Mouse (Mus musculus) hindbrain, embryonic 16.5 days (tissue): ENCODE measurements around the gene Sys1. TPM values are rescaled to one million over a fixed set of nuclear protein-coding genes. Genes with fewer than 3 reads are reported as not detected.

Experiments used
- ATAC-seq: fragments of 200-750 bp; cut with Nextera tagmentation; 2 replicates; pipeline ENCODE4 v1.8.0; 2017; ENCODE audit warnings: moderate TSS enrichment, moderate library complexity
- H3K27ac ChIP-seq: fragments of 300-500 bp; sonication (generic); 2 replicates; pipeline ENCODE4 v1.5.1; 2014; ENCODE audit warnings: low read depth, mild to moderate bottlenecking, control low read depth, low read length, moderate library complexity
- H3K27me3 ChIP-seq: fragments of 300-500 bp; sonication (generic); replicated peaks from 2 replicates; pipeline ENCODE4 v1.6.1; 2014; ENCODE audit warnings: low read length; ENCODE audit not compliant: control insufficient read depth, insufficient read depth
- H3K36me3 ChIP-seq: fragments of 300-500 bp; sonication (generic); 2 replicates; pipeline ENCODE4 v1.6.1; 2014; ENCODE audit warnings: mild to moderate bottlenecking, low read length, moderate library complexity, mixed read lengths; ENCODE audit not compliant: control insufficient read depth, insufficient read depth
- H3K4me1 ChIP-seq: fragments of 300-500 bp; sonication (generic); 2 replicates; pipeline ENCODE4 v1.6.1; 2014; ENCODE audit warnings: low read depth, low read length; ENCODE audit not compliant: control insufficient read depth, insufficient read depth
- H3K4me2 ChIP-seq: fragments of 300-500 bp; sonication (generic); 2 replicates; pipeline ENCODE4 v1.6.1; 2014; ENCODE audit warnings: mild to moderate bottlenecking, low read length, control low read depth, moderate library complexity
- H3K4me3 ChIP-seq: fragments of 300-500 bp; sonication (generic); 2 replicates; pipeline ENCODE4 v1.5.1; 2014; ENCODE audit warnings: mild to moderate bottlenecking, low read length, control low read depth, moderate library complexity
- H3K9ac ChIP-seq: fragments of 300-500 bp; sonication (generic); 2 replicates; pipeline ENCODE4 v1.6.1; 2014; ENCODE audit warnings: low read depth, mild to moderate bottlenecking, control low read depth, low read length, moderate library complexity
- H3K9me3 ChIP-seq: fragments of 300-500 bp; sonication (generic); 2 replicates; pipeline ENCODE4 v1.6.1; 2014; ENCODE audit warnings: mild to moderate bottlenecking, low read length, moderate library complexity; ENCODE audit not compliant: control insufficient read depth
- WGBS: fragments of 180-500 bp; shearing (Covaris S2); extraction: QIAGEN DNeasy Blood & Tissue Kit; methylation state at CpG from one replicate; pipeline ENCODE4 v1.1.7; 2014; 5-methylcytosine and 5-hydroxymethylcytosine counted together
- polyA plus RNA-seq: library from polyadenylated mRNA; unstranded; fragments of >200 nt; fragmentation: Nextera tagmentation; extraction: Ambion mirVana; gene quantifications from 2 replicates; pipeline ENCODE4 v1.2.1, GENCODE M21; 2015

Gene Sys1
- polyA plus RNA-seq, 1 experiment from 2014 or later: 89.7 TPM

GRCm38 (mm10) chr2:164438257-164438656 lies 18.5 kb upstream of the Sys1 start:
- Histone ChIP-seq H3K4me2 (no peak overlapping the region), H3K27me3 (peaks cover 13% of the 10 kb centered on the region), H3K4me1 (peaks cover 17% of the 10 kb centered on the region), H3K36me3 (no peaks in the 10 kb centered on the region), H3K27ac (no peak overlapping the region), H3K9me3 (no peaks in the 10 kb centered on the region), H3K4me3 (no peak overlapping the region), H3K9ac (no peak overlapping the region)
- 77% methylated on average over 8 of the region's 8 CpGs for WGBS
- ATAC-seq: no peak

DNA sequence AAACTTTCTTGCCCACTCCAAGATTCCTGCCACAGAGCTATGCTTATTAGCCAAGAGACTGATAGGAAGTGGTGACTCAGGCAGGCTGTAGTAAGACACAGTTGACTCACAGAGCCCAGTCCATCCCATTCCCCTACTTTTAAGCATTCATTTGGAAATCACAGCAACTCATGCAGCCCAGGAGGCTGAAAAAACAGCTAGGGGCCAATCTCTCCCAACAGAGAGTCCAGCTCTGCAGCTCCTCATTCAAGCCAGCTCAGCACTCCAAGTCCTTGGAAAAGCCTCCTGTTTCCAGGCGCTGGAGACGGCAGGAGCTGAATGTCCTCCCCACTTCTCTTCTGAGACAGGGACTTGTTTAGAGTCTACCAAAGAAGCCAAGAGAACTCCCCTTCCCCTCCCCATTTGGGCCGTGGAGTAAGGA lies 17.8 kb upstream of the Sys1 start:
- no peak overlapping the region for H3K4me3 ChIP-seq
- no peak for ATAC-seq
- no peak overlapping the region for H3K9ac ChIP-seq
- H3K4me1 ChIP-seq: peaks cover 21% of the 10 kb centered on the region
- no peak overlapping the region for H3K27ac ChIP-seq
- H3K27me3 ChIP-seq: peaks cover 13% of the 10 kb centered on the region
- H3K4me2 ChIP-seq: no peak overlapping the region
- 73% methylated on average over 3 of the region's 3 CpGs for WGBS
- no peaks in the 10 kb centered on the region for H3K9me3 ChIP-seq
- no peaks in the 10 kb centered on the region for H3K36me3 ChIP-seq

GRCm38 (mm10) chr2:164440314-164440713 lies 16.4 kb upstream of the Sys1 start:
- Histone ChIP-seq H3K9ac (no peak overlapping the region), H3K4me1 (peaks cover 21% of the 10 kb centered on the region), H3K9me3 (no peaks in the 10 kb centered on the region), H3K27me3 (peaks cover 13% of the 10 kb centered on the region), H3K4me2 (no peak overlapping the region), H3K27ac (no peak overlapping the region), H3K4me3 (no peak overlapping the region), H3K36me3 (no peaks in the 10 kb centered on the region)
- 83% methylated on average over 5 of the region's 5 CpGs for WGBS
- ATAC-seq: no peak

DNA sequence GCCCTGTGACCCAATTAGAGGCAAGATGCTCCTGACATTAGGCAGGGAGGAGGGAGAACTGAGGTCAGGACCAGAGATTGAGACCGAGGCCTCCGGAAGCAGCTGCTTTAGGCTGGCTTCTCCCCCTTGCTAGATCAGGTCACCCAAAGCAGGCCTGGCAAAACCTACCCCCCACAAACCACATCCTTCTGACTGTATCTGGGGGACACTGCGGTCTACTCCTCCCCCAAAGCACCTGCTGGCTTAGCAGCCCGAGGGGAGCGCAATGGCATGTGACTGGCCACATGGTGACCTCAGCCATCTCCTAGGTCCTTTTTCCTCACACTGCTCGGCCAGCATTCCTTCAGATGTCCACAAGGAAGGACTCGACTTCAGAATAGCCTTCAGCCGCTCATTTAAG lies 15.6 kb upstream of the Sys1 start:
- H3K4me2 ChIP-seq: peak overlapping the region; percentile 28; the same call in 1 of the 2 replicates
- WGBS: 34% methylated on average over 8 of the region's 8 CpGs
- H3K9me3 ChIP-seq: no peaks in the 10 kb centered on the region
- no peaks in the 10 kb centered on the region for H3K36me3 ChIP-seq
- H3K27me3 ChIP-seq: peaks cover 13% of the 10 kb centered on the region
- no peak overlapping the region for H3K4me3 ChIP-seq
- no peak overlapping the region for H3K9ac ChIP-seq
- peaks cover 21% of the 10 kb centered on the region for H3K4me1 ChIP-seq
- H3K27ac ChIP-seq: no peak overlapping the region
- ATAC-seq: no peak

- WGBS: 29% methylated on average over 7 of the region's 7 CpGs
- Histone ChIP-seq H3K9ac (peak overlapping the region; percentile 27; the same call in 1 of the 2 replicates), H3K36me3 (no peaks in the 10 kb centered on the region), H3K27ac (no peak overlapping the region), H3K9me3 (no peaks in the 10 kb centered on the region), H3K4me2 (peak overlapping the region; percentile 95), H3K27me3 (peaks cover 13% of the 10 kb centered on the region), H3K4me3 (no peak overlapping the region; the same call in 1 of the 2 replicates), H3K4me1 (peaks cover 21% of the 10 kb centered on the region)
- ATAC-seq: no peak
Observed at GRCm38 (mm10) chr2:164441731-164442130, 15.0 kb upstream of the Sys1 start.

GRCm38 (mm10) chr2:164442315-164443050 lies 14.3 kb upstream of the Sys1 start:
- no peaks in the 10 kb centered on the region for H3K36me3 ChIP-seq
- H3K4me2 ChIP-seq: peak overlapping the region; percentile 95
- peak; percentile 41 for ATAC-seq
- H3K4me1 ChIP-seq: peaks cover 21% of the 10 kb centered on the region
- H3K9me3 ChIP-seq: no peaks in the 10 kb centered on the region
- peaks cover 13% of the 10 kb centered on the region for H3K27me3 ChIP-seq
- no peak overlapping the region; the same call in 1 of the 2 replicates for H3K27ac ChIP-seq
- peak overlapping the region; percentile 68 for H3K9ac ChIP-seq
- peak overlapping the region; percentile 55 for H3K4me3 ChIP-seq
- 3% methylated on average over 29 of the region's 29 CpGs for WGBS

- 0% methylated on average over 20 of the region's 26 CpGs for WGBS
- ATAC-seq: peak; percentile 92
Observed at GRCm38 (mm10) chr2:164443051-164443437, 13.7 kb upstream of the Sys1 start.

DNA sequence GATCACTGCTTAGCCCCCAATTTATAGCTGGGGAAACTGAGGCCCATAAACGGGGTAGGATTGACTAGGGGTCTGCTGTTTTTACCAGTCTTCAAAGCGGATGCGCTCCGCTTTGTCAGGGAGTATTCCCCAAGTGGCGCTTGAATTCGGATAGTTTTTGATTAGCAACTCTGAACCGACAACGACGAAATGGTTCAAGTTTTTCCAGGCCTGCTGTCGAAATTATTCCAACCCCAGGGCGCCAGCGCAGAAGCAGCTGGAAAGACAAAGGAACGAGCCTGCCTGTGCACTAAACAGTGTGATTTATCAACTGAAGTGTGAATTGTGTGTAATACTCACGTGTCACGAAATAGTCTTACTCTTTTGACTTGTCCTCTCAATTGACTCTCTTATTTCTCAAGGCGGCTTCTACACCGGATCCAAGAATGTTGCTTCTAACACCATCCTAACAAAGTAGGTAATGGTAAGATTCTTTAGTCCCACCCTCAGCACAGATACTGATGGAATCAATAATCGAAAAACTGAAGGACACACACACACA lies 13.2 kb upstream of the Sys1 start, which contains the start of gene Sdc4:
Sdc4 (minus strand) TSS at position 428 of the 541 bp plus-strand sequence.
- H3K9me3 ChIP-seq: no peaks in the 10 kb centered on the region
- H3K4me2 ChIP-seq: peak within 1 kb of the TSS; percentile 95
- WGBS: 6% methylated on average over 18 of the region's 18 CpGs
- H3K27ac ChIP-seq: no peak within 1 kb of the TSS; the same call in 1 of the 2 replicates
- ATAC-seq: 0 out of 2 replicates have a peak, but pooled peaks have one; percentile 6
- H3K9ac ChIP-seq: peak within 1 kb of the TSS; percentile 68
- H3K27me3 ChIP-seq: peaks cover 13% of the 10 kb centered on the region
- peaks cover 21% of the 10 kb centered on the region for H3K4me1 ChIP-seq
- no peaks in the 10 kb centered on the region for H3K36me3 ChIP-seq
- H3K4me3 ChIP-seq: peak within 1 kb of the TSS; percentile 55

More at GRCm38 (mm10) chr2:164443051-164443437, 13.7 kb upstream of the Sys1 start:
- Histone ChIP-seq H3K36me3 (no peaks in the 10 kb centered on the region), H3K9ac (peak overlapping the region; percentile 68), H3K4me2 (peak overlapping the region; percentile 95), H3K27me3 (peaks cover 13% of the 10 kb centered on the region), H3K27ac (no peak overlapping the region; the same call in 1 of the 2 replicates), H3K4me3 (peak overlapping the region; percentile 55), H3K9me3 (no peaks in the 10 kb centered on the region), H3K4me1 (peaks cover 21% of the 10 kb centered on the region)

DNA sequence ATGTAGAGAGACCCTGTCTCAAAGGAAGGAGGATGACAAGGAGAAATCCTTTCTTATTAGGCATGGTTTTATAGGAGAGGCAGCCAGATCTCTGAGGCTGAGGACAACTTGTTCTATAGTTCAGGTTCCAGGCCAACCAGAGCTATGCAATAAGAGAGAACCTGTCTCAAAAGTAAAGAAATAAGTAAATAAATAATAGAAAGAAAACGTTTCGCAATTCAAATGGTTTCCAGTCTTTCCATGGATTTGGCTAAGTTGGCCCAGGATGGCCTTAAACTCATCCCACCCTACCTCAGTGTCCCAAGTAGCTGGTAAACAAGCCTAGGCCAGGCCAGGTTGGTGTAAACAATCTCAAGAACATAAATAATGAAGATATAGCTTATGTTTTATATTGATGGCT lies 12.1 kb upstream of the Sys1 start:
- Histone ChIP-seq H3K27ac (no peak overlapping the region), H3K4me1 (peaks cover 21% of the 10 kb centered on the region), H3K4me3 (no peak overlapping the region), H3K9me3 (no peaks in the 10 kb centered on the region), H3K27me3 (peaks cover 13% of the 10 kb centered on the region), H3K4me2 (no peak overlapping the region), H3K36me3 (no peaks in the 10 kb centered on the region), H3K9ac (no peak overlapping the region)
- 80% methylated on average over 2 of the region's 2 CpGs for WGBS
- no peak for ATAC-seq
